16 mouse cellular contexts compared by ENCODE assay signal in genomic region chr7:75539168-75539567, GRCm38 (mm10).
"Had no signal": no experiment of that assay in that cellular context is flagged by ENCODE, and none has a peak within 500 bp of the region (broad histone marks: within the 10 kb centered on the region; RNA-seq: fewer than 3 reads in every experiment).

No protein-coding gene starts in this region.

- H3K27me3 ChIP-seq: lung, embryonic 15.5 days; megakaryocyte, embryonic 14.5 days; midbrain, embryonic 13.5 days; midbrain, embryonic 15.5 days; neural tube, embryonic 12.5 days; stomach, embryonic 15.5 days had no signal

- H3K36me3 ChIP-seq: lung, embryonic 15.5 days; midbrain, embryonic 13.5 days; midbrain, embryonic 15.5 days; neural tube, embryonic 12.5 days; stomach, embryonic 15.5 days had no signal

- H3K9ac ChIP-seq: lung, embryonic 15.5 days; midbrain, embryonic 13.5 days; midbrain, embryonic 15.5 days; neural tube, embryonic 12.5 days; stomach, embryonic 15.5 days had no signal

- DNase-seq: lung, adult 2 months; lung, postnatal 14 days; right cerebral cortex, postnatal 14 days; thymus, adult 2 months; thymus, postnatal 25 days; thymus, postnatal 4 days had no signal

- H3K4me2 ChIP-seq: lung, embryonic 15.5 days; midbrain, embryonic 11.5 days; midbrain, embryonic 13.5 days; midbrain, embryonic 15.5 days; neural tube, embryonic 12.5 days; stomach, embryonic 15.5 days had no signal

- H3K4me1 ChIP-seq: lung, embryonic 15.5 days; megakaryocyte, embryonic 14.5 days; midbrain, embryonic 13.5 days; midbrain, embryonic 15.5 days; neural tube, embryonic 12.5 days had no signal

- H3K9me3 ChIP-seq: lung, embryonic 15.5 days; megakaryocyte, embryonic 14.5 days; midbrain, embryonic 13.5 days; midbrain, embryonic 15.5 days; neural tube, embryonic 12.5 days; stomach, embryonic 15.5 days had no signal

- ATAC-seq: lung, postnatal 0 days; midbrain, embryonic 13.5 days; midbrain, embryonic 15.5 days had no signal

- H3K4me3 ChIP-seq: lung, embryonic 15.5 days; megakaryocyte, embryonic 14.5 days; midbrain, embryonic 13.5 days; midbrain, embryonic 15.5 days; neural tube, embryonic 12.5 days; stomach, embryonic 15.5 days had no signal

- H3K27ac ChIP-seq: lung, embryonic 15.5 days; macrophage; midbrain, embryonic 13.5 days; midbrain, embryonic 15.5 days; neural tube, embryonic 12.5 days; stomach, embryonic 15.5 days; stomach, postnatal 0 days had no signal
